Comparison of ENCODE assay signal across 15 mouse cellular contexts in genomic region chr1:164436749-164437148, GRCm38 (mm10).
"Had no signal": no experiment of that assay in that cellular context is flagged by ENCODE, and none has a peak within 500 bp of the region (broad histone marks: within the 10 kb centered on the region; RNA-seq: fewer than 3 reads in every experiment).

No protein-coding gene starts in this region.

- H3K9me3 ChIP-seq: limb, embryonic 13.5 days; midbrain, embryonic 10.5 days; neural tube, embryonic 15.5 days had no signal

- H3K27me3 ChIP-seq: limb, embryonic 13.5 days; neural tube, embryonic 15.5 days had no signal

- H3K4me2 ChIP-seq: limb, embryonic 13.5 days; neural tube, embryonic 15.5 days had no signal

- H3K4me3 ChIP-seq: limb, embryonic 13.5 days; midbrain, embryonic 10.5 days; myocyte; neural tube, embryonic 15.5 days had no signal

- H3K27ac ChIP-seq: limb, embryonic 13.5 days; liver, embryonic 14.5 days; midbrain, embryonic 10.5 days; neural tube, embryonic 15.5 days had no signal

- DNase-seq: kidney, adult 11 months; kidney, postnatal 10 days; left cerebral cortex, postnatal 4 days; lung, adult 2 months; lung, postnatal 10 days; lung, postnatal 4 days; midbrain, embryonic 14.5 days; right cerebral cortex, adult 18-20 months; spleen, adult 18-20 months; thymus, postnatal 36 days had no signal

- H3K9ac ChIP-seq: limb, embryonic 13.5 days; liver, embryonic 14.5 days; neural tube, embryonic 15.5 days had no signal
